Mouse (Mus musculus) limb, embryonic 12.5 days (tissue): ENCODE results near the gene Mmp8. TPM values are rescaled to one million over a fixed set of nuclear protein-coding genes. Genes with fewer than 3 reads are reported as not detected.
A peak's percentile ranks its signal among the peaks of the same experiment; 100 is the strongest.

Experiments
- ATAC-seq: fragments of 200-750 bp; cut with Nextera tagmentation; 2 replicates; pipeline ENCODE4 v1.8.0; 2017; ENCODE audit warnings: low read depth, moderate TSS enrichment; ENCODE audit not compliant: insufficient number of reproducible peaks, insufficient read depth, low FRiP score, low TSS enrichment
- H3K27ac ChIP-seq: fragments of 300-500 bp; sonication (generic); 2 replicates; pipeline ENCODE4 v1.5.1; 2016; ENCODE audit warnings: mild to moderate bottlenecking, moderate library complexity
- H3K27me3 ChIP-seq: fragments of 300-500 bp; sonication (generic); 2 replicates; pipeline ENCODE4 v1.6.1; 2016; ENCODE audit warnings: mild to moderate bottlenecking, moderate library complexity
- H3K36me3 ChIP-seq: fragments of 300-500 bp; sonication (generic); 2 replicates; pipeline ENCODE4 v1.6.1; 2016; ENCODE audit warnings: mild to moderate bottlenecking, moderate library complexity
- H3K4me1 ChIP-seq: fragments of 300-500 bp; sonication (generic); replicated peaks from 2 replicates; pipeline ENCODE4 v1.6.1; 2016
- H3K4me2 ChIP-seq: fragments of 300-500 bp; sonication (generic); 2 replicates; pipeline ENCODE4 v1.6.1; 2016; ENCODE audit warnings: mild to moderate bottlenecking, moderate library complexity
- H3K4me3 ChIP-seq: fragments of 300-500 bp; sonication (generic); replicated peaks from 2 replicates; pipeline ENCODE4 v1.5.1; 2016; ENCODE audit warnings: mild to moderate bottlenecking
- H3K9ac ChIP-seq: fragments of 300-500 bp; sonication (generic); replicated peaks from 2 replicates; pipeline ENCODE4 v1.6.1; 2016; ENCODE audit warnings: mild to moderate bottlenecking, moderate library complexity
- H3K9me3 ChIP-seq: fragments of 300-500 bp; sonication (generic); 2 replicates; pipeline ENCODE4 v1.6.1; 2016; ENCODE audit warnings: mild to moderate bottlenecking, moderate library complexity
- WGBS: fragments of 180-500 bp; shearing (Covaris S2); methylation state at CpG from one replicate; pipeline ENCODE4 v1.1.7; 2016; 5-methylcytosine and 5-hydroxymethylcytosine counted together
- polyA plus RNA-seq: library from polyadenylated mRNA; unstranded; fragments of >200 nt; fragmentation: Nextera tagmentation; extraction: Ambion mirVana; gene quantifications from 2 replicates; pipeline ENCODE4 v1.2.1, GENCODE M21; 2016

The Mmp8 gene
- 0.30 and 0.38 TPM in 2 replicates for polyA plus RNA-seq

- Histone ChIP-seq H3K36me3 (no peaks in the 10 kb centered on the region), H3K4me3 (no peak within 1 kb of the TSS), H3K27ac (no peak within 1 kb of the TSS), H3K9ac (no peak within 1 kb of the TSS), H3K4me1 (no peaks in the 10 kb centered on the region), H3K4me2 (no peak within 1 kb of the TSS), H3K27me3 (no peaks in the 10 kb centered on the region), H3K9me3 (no peaks in the 10 kb centered on the region)
- 84% methylated on average over 8 of the region's 8 CpGs for WGBS
- ATAC-seq: no peak
These were observed at the start of gene Mmp8 for GRCm38 (mm10) chr9:7558221-7559017. TSS of gene Mmp8 (plus strand) at chr9:7558456.

- Histone ChIP-seq H3K27me3 (no peaks in the 10 kb centered on the region), H3K4me3 (no peak overlapping the region), H3K36me3 (no peaks in the 10 kb centered on the region), H3K9ac (no peak overlapping the region), H3K4me2 (no peak overlapping the region), H3K27ac (no peak overlapping the region), H3K4me1 (no peaks in the 10 kb centered on the region), H3K9me3 (no peaks in the 10 kb centered on the region)
- no peak for ATAC-seq
- WGBS: 87% methylated on average over 10 of the region's 10 CpGs
These were observed 48.5 kb upstream of the Mmp8 start for GRCm38 (mm10) chr9:7509619-7510233.

GRCm38 (mm10) chr9:7517944-7518571, 40.2 kb upstream of the Mmp8 start:
- Histone ChIP-seq H3K9ac (no peak overlapping the region), H3K9me3 (no peaks in the 10 kb centered on the region), H3K27ac (no peak overlapping the region), H3K36me3 (no peaks in the 10 kb centered on the region), H3K27me3 (no peaks in the 10 kb centered on the region), H3K4me3 (no peak overlapping the region), H3K4me1 (no peaks in the 10 kb centered on the region), H3K4me2 (no peak overlapping the region)
- WGBS: 63% methylated on average over 4 of the region's 4 CpGs
- no peak for ATAC-seq

DNA sequence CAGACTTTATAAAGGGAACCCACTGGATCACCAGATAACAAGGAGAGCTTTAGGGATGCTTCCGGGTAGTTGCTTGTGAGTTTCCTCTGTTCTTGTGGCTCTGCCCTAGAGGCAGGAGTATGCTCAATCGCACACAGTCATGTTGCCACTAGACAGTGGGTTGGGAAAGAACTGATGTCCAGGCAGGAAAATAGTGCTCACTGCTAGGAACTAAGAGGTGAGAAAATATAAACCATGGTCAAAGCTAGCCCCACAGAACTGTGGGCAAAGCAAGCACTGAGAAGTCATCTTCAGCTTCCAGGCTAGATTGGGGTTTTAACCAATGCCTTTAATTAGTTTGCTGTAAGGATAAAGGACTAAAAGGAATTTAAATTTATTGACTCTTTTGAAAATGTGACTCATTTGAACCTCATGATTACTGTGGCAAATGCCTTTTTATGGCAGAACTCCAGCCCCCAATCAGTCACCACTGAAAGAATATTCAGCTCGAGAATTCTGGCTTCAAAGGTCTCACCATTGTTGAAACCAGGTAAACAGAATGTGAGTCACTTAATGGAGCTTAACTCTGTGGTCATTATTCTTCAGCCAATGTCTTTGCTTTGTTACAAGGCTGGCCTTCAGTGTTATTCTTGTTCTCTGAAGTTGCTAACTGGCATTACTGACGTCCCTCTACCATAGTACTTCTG, 31.9 kb upstream of the Mmp8 start:
- Histone ChIP-seq H3K27ac (no peak overlapping the region), H3K36me3 (no peaks in the 10 kb centered on the region), H3K27me3 (no peaks in the 10 kb centered on the region), H3K4me3 (no peak overlapping the region), H3K4me1 (no peaks in the 10 kb centered on the region), H3K9me3 (no peaks in the 10 kb centered on the region), H3K9ac (no peak overlapping the region), H3K4me2 (no peak overlapping the region)
- ATAC-seq: no peak
- 62% methylated on average over 4 of the region's 4 CpGs for WGBS

DNA sequence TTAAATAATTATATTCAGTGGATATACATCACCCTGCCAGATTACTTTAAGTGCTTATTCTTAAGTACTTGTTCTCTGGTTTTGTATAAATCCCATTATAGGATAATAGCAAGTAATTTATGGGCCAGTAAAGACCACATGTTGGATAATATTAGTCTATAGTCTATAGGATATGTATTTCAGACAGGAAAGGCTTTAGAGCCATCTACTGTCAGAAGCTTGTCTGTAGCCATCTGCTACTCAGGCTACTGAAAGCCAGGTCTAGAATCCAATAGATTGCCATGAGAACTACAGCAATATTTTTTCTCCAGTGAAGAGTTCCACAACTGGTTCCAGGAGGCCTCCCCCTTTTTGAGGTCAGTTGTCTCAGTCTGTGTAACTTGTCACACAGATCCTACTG, 15.5 kb upstream of the Mmp8 start:
- H3K9ac ChIP-seq: no peak overlapping the region
- H3K36me3 ChIP-seq: no peaks in the 10 kb centered on the region
- no peak overlapping the region for H3K4me3 ChIP-seq
- no peak overlapping the region for H3K4me2 ChIP-seq
- H3K9me3 ChIP-seq: no peaks in the 10 kb centered on the region
- H3K27ac ChIP-seq: no peak overlapping the region
- no peaks in the 10 kb centered on the region for H3K4me1 ChIP-seq
- no peak for ATAC-seq
- H3K27me3 ChIP-seq: no peaks in the 10 kb centered on the region

DNA sequence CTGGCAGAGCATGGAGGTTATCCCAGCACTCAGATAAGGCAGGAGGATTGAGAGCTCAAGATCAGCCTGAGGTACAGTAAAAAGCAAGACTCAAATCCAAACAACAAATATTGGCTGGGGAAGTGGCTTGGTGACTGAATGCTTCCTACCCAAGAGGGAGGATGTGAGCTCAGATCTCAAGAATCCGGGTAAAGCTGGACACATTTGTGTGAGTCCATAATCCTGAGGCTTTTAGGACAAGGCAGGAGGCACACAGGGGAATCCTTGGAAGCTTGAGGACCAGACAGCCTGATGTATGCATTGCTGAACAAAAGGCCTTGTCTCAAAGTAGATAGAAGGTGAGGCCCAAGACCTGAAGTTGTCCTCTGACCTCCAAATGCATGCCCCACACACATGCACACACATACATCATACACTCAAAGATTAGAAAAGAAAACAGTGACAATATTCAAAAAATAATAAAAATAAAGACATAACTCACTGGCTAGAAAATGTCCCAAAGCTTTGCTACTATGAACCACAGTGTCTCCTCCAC, 13.3 kb upstream of the Mmp8 start:
- no peaks in the 10 kb centered on the region for H3K36me3 ChIP-seq
- WGBS: 71% methylated on average over 1 of the region's 1 CpGs
- H3K9ac ChIP-seq: no peak overlapping the region
- no peaks in the 10 kb centered on the region for H3K4me1 ChIP-seq
- H3K4me2 ChIP-seq: no peak overlapping the region
- ATAC-seq: no peak
- no peaks in the 10 kb centered on the region for H3K27me3 ChIP-seq
- no peak overlapping the region for H3K27ac ChIP-seq
- H3K4me3 ChIP-seq: no peak overlapping the region
- no peaks in the 10 kb centered on the region for H3K9me3 ChIP-seq

DNA sequence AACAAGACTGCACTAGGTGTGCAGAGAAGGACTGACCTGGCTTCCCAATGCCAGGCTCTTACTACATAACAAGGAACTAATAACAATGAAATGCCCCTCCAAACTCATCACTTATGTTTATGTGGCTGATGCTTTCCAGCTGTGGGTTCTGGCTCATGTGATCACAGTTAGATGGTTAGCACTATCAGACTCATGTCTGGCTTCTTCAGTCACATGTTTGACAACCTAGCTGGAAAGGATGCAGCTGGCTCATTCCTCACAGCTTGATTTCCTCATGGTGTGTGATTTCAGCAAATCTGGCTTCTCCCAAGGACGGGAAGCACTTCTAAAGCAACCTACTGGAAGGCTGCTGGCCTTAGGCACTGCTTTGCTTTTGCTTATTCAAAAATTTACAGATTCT, 12.8 kb upstream of the Mmp8 start:
- H3K36me3 ChIP-seq: no peaks in the 10 kb centered on the region
- H3K9ac ChIP-seq: no peak overlapping the region
- H3K27me3 ChIP-seq: no peaks in the 10 kb centered on the region
- H3K4me2 ChIP-seq: no peak overlapping the region
- H3K27ac ChIP-seq: no peak overlapping the region
- 41% methylated on average over 1 of the region's 1 CpGs for WGBS
- H3K4me3 ChIP-seq: no peak overlapping the region
- H3K9me3 ChIP-seq: no peaks in the 10 kb centered on the region
- peak; percentile 63 for ATAC-seq
- no peaks in the 10 kb centered on the region for H3K4me1 ChIP-seq

- H3K4me1 ChIP-seq: no peaks in the 10 kb centered on the region
- H3K27ac ChIP-seq: no peak overlapping the region
- WGBS: 92% methylated on average over 7 of the region's 7 CpGs
- no peaks in the 10 kb centered on the region for H3K9me3 ChIP-seq
- no peak overlapping the region for H3K4me2 ChIP-seq
- H3K4me3 ChIP-seq: no peak overlapping the region
- H3K9ac ChIP-seq: no peak overlapping the region
- H3K27me3 ChIP-seq: no peaks in the 10 kb centered on the region
- no peak for ATAC-seq
- no peaks in the 10 kb centered on the region for H3K36me3 ChIP-seq
These were observed 12.3 kb upstream of the Mmp8 start for GRCm38 (mm10) chr9:7545920-7546319.

- Histone ChIP-seq H3K27me3 (no peaks in the 10 kb centered on the region), H3K4me3 (no peak overlapping the region), H3K4me2 (no peak overlapping the region), H3K36me3 (no peaks in the 10 kb centered on the region), H3K4me1 (no peaks in the 10 kb centered on the region), H3K9me3 (no peaks in the 10 kb centered on the region), H3K9ac (no peak overlapping the region), H3K27ac (no peak overlapping the region)
- no peak for ATAC-seq
These were observed 6.3 kb upstream of the Mmp8 start for GRCm38 (mm10) chr9:7551943-7552342.

- H3K4me2 ChIP-seq: no peak overlapping the region
- H3K36me3 ChIP-seq: no peaks in the 10 kb centered on the region
- no peak overlapping the region for H3K9ac ChIP-seq
- 80% methylated on average over 3 of the region's 3 CpGs for WGBS
- no peak overlapping the region for H3K4me3 ChIP-seq
- no peak for ATAC-seq
- no peak overlapping the region for H3K27ac ChIP-seq
- H3K27me3 ChIP-seq: no peaks in the 10 kb centered on the region
- no peaks in the 10 kb centered on the region for H3K9me3 ChIP-seq
- H3K4me1 ChIP-seq: no peaks in the 10 kb centered on the region
These were observed 4.7 kb upstream of the Mmp8 start for GRCm38 (mm10) chr9:7553536-7553935.

DNA sequence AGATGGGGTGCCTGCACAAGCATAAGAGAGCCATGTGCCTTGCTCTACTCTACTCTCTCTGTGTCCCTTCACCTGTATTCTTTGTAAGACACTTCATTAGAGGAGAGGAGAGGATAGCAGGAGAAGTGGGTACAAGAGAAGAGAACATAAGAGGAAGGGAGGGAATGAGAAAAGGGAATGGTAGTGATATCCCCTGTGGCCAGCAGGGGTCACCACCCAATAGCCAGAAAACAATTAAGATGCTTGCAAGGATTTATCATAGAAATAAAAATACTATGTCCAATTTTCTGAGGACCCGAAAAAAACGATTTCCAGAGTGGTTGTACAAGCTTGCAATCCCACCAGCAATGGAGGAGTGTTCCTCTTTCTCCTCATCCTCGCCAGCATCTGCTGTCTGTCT, 3.9 kb upstream of the Mmp8 start:
- H3K4me1 ChIP-seq: no peaks in the 10 kb centered on the region
- no peak overlapping the region for H3K9ac ChIP-seq
- no peak overlapping the region for H3K4me3 ChIP-seq
- H3K36me3 ChIP-seq: no peaks in the 10 kb centered on the region
- no peak overlapping the region for H3K27ac ChIP-seq
- 34% methylated on average over 3 of the region's 3 CpGs for WGBS
- H3K9me3 ChIP-seq: no peaks in the 10 kb centered on the region
- ATAC-seq: no peak
- no peak overlapping the region for H3K4me2 ChIP-seq
- no peaks in the 10 kb centered on the region for H3K27me3 ChIP-seq
